Mouse (Mus musculus) myocyte (in vitro differentiated cells): ENCODE data around the gene Nos1ap. TPM values are rescaled to one million over a fixed set of nuclear protein-coding genes. Genes with fewer than 3 reads are reported as not detected.

Source experiments
- H3K27me3 ChIP-seq: one replicate; pipeline ENCODE4 v1.6.1; 2011; ENCODE audit not compliant: control insufficient read depth, insufficient read depth, insufficient read length
- H3K36me3 ChIP-seq: one replicate; pipeline ENCODE4 v1.6.1; 2011; ENCODE audit not compliant: control insufficient read depth, insufficient read depth
- H3K4me2 ChIP-seq: one replicate; pipeline ENCODE4 v1.6.1; 2011; ENCODE audit warnings: low read depth, control low read depth
- H3K4me3 ChIP-seq: one replicate; pipeline ENCODE4 v1.5.1; 2011; ENCODE audit warnings: mild to moderate bottlenecking, control low read depth, moderate library complexity
- H3K79me2 ChIP-seq: one replicate; pipeline ENCODE4 v1.6.1; 2011; ENCODE audit not compliant: control insufficient read depth, insufficient read depth
- H3ac ChIP-seq: one replicate; pipeline ENCODE4 v1.6.1; 2011; ENCODE audit not compliant: control insufficient read depth, insufficient read length
- CEBPB ChIP-seq: IDR thresholded peaks from 2 replicates; pipeline ENCODE4 v1.6.1; 2011; ENCODE audit warnings: mild to moderate bottlenecking, moderate library complexity; ENCODE audit not compliant: poor library complexity, insufficient read depth, severe bottlenecking
- E2F4 ChIP-seq: IDR thresholded peaks from one replicate; pipeline ENCODE4 v1.6.1; 2011; ENCODE audit warnings: mild to moderate bottlenecking, control low read depth, moderate library complexity; ENCODE audit not compliant: insufficient read depth
- MAX ChIP-seq: IDR thresholded peaks from one replicate; pipeline ENCODE4 v1.6.1; 2011; ENCODE audit warnings: low read depth, mild to moderate bottlenecking, control low read depth
- MYOD1 ChIP-seq, 3 experiments: IDR thresholded peaks; one replicate each; pipeline ENCODE4 v1.6.1; 2011; ENCODE audit warnings: control low read depth in 2 of 3, low read depth in 2 of 3, mild to moderate bottlenecking in 2 of 3, moderate library complexity in 1 of 3; ENCODE audit not compliant: insufficient read length in 2 of 3, control insufficient read depth in 1 of 3
- MYOG ChIP-seq, 3 experiments: IDR thresholded peaks; one replicate each; pipeline ENCODE4 v1.6.1; 2011; ENCODE audit warnings: control low read depth in 2 of 3, low read depth in 2 of 3, mild to moderate bottlenecking in 2 of 3; ENCODE audit not compliant: insufficient read length in 2 of 3, control insufficient read depth in 1 of 3, insufficient read depth in 1 of 3
- POLR2A ChIP-seq: IDR thresholded peaks from one replicate; pipeline ENCODE4 v1.6.1; 2011; ENCODE audit warnings: low read depth, mild to moderate bottlenecking, control low read depth, moderate library complexity; ENCODE audit not compliant: insufficient read length
- POLR2AphosphoS2 ChIP-seq: IDR thresholded peaks from one replicate; pipeline ENCODE4 v1.6.1; 2011; ENCODE audit warnings: low read depth, control low read depth; ENCODE audit not compliant: insufficient read length
- REST ChIP-seq: IDR thresholded peaks from one replicate; pipeline ENCODE4 v1.6.1; 2011; ENCODE audit warnings: mild to moderate bottlenecking, control low read depth, moderate library complexity; ENCODE audit not compliant: insufficient read depth, insufficient read length
- SRF ChIP-seq: IDR thresholded peaks from one replicate; pipeline ENCODE4 v1.6.1; 2011; ENCODE audit warnings: low read depth; ENCODE audit not compliant: control insufficient read depth, insufficient read length
- TCF12 ChIP-seq: IDR thresholded peaks from one replicate; pipeline ENCODE4 v1.6.1; 2011; ENCODE audit warnings: mild to moderate bottlenecking, control low read depth; ENCODE audit not compliant: poor library complexity, insufficient read depth, severe bottlenecking
- TCF3 ChIP-seq: IDR thresholded peaks from one replicate; pipeline ENCODE4 v1.6.1; 2011; ENCODE audit warnings: low read depth, control low read depth; ENCODE audit not compliant: insufficient read length
- USF1 ChIP-seq: IDR thresholded peaks from one replicate; pipeline ENCODE4 v1.6.1; 2011; ENCODE audit warnings: low read depth, mild to moderate bottlenecking, control low read depth, moderate library complexity
- polyA plus RNA-seq: library from polyadenylated mRNA; unstranded; fragments of >200 nt; fragmentation: generic; extraction: Trizol; gene quantifications from one replicate; pipeline ENCODE4 v1.2.1, GENCODE M21; 2012; ENCODE audit warnings: missing spikeins

The Nos1ap gene
- polyA plus RNA-seq, 1 experiment: 0.14 TPM

DNA sequence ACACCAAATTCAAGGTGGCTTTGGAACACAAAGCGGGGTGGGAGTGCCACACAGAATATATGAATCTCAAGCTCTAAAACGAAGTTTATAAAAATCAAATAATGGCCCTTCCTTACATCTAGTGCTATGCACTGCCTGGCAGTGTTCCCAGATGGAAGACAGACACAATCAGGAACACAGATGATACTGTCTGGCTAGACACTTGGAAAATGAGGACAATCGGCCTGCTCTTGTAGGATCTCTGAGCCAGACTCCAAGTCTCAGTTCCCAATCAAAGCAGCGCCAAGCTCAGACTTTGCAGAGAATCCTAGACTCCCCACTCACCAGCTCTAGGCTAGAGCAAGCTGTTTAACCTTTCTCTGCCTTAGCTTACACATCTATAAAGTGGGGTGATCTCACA is 85.3 kb downstream of the Nos1ap start:
- no peak overlapping the region for H3K4me3 ChIP-seq
- H3K4me2 ChIP-seq: no peak overlapping the region
- no peaks in the 10 kb centered on the region for H3K79me2 ChIP-seq
- TF ChIP-seq POLR2A (no peak), USF1 (no peak), MYOG (IDR thresholded peaks at IDR 0.05; ENCODE audit: control insufficient read depth in 1 of 3, insufficient read depth in 1 of 3, insufficient read length in 2 of 3, low read depth in 2 of 3) (no peak), TCF12 (no peak), SRF (no peak), CEBPB (no peak)
- H3ac ChIP-seq: no peak overlapping the region
- H3K36me3 ChIP-seq: no peaks in the 10 kb centered on the region
- H3K27me3 ChIP-seq: peaks cover 5% of the 10 kb centered on the region

DNA sequence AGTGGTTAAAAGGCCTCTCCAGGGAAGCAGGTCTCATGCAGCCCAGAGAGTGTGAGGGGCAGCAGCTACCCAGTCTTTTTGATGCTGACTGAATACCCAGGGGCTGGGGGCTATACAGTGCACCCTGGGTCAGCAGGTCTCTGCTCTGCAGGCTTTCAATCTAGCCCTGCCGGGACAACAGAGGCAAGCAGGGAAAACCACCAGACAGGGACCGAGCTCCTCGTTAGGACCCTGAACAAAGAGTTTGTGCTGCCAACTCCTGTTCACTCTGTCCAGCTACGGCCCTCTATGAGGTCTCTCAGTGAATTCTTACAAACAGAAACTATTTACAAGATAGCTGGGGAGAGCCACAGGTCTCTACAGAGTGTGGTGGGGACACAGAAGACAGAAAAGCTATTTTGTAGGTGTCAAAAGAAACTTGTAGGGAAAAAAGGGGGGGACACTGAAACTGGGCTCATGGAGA is 86.4 kb downstream of the Nos1ap start:
- no peak for TF ChIP-seq MYOD1 (IDR thresholded peaks at IDR 0.05; ENCODE audit: control insufficient read depth in 1 of 3, insufficient read length in 2 of 3, low read depth in 2 of 3)
- no peak for TF ChIP-seq POLR2A
- TF ChIP-seq SRF: no peak
- TF ChIP-seq POLR2AphosphoS2: no peak
- no peak for TF ChIP-seq MAX
- no peak for TF ChIP-seq MYOG (IDR thresholded peaks at IDR 0.05; ENCODE audit: control insufficient read depth in 1 of 3, insufficient read depth in 1 of 3, insufficient read length in 2 of 3, low read depth in 2 of 3)
- no peak for TF ChIP-seq USF1
- no peak for TF ChIP-seq E2F4
- TF ChIP-seq CEBPB: no peak
- TF ChIP-seq REST: no peak
- H3K27me3 ChIP-seq: peaks cover 5% of the 10 kb centered on the region
- H3K79me2 ChIP-seq: no peaks in the 10 kb centered on the region
- no peak overlapping the region for H3ac ChIP-seq
- H3K4me3 ChIP-seq: no peak overlapping the region
- H3K36me3 ChIP-seq: no peaks in the 10 kb centered on the region
- H3K4me2 ChIP-seq: no peak overlapping the region

DNA sequence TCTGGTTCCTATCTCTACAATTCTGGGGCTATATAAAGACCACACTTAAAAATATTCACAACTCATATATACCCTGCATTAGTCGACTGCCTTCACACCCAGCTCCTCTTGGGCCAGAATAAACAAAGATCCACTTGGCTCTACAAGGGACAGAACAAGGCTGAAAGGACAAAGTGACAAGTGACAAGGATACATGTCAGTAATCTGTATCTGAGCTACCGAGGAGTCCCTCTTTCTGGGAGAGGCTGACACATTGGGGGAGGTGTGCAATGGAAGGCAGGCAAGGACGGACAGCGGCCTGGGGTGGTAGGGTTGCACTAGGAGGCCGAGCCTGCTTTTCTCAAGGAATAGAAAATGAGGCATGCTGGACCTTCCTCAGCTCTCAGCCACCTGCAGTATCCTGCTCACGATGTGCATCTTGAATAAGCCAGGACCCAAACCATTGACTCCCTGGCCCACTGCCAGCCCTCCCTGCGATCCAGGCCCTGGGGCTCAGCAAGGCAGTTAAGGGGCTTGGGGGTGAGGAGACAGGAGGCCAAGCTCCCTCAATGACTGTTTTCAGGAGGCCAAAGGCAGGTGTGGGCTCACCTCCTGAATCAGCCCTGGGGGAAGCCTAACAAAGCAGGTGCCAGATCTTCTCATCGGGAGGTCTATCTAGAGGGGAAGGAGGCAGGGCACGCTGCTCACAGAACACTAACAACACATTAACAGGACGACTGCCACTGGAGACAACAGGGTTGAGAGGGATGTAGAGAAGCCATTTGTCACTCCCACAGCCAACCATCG is 87.0 kb downstream of the Nos1ap start:
- Histone ChIP-seq H3K36me3 (no peaks in the 10 kb centered on the region), H3ac (no peak overlapping the region), H3K27me3 (peaks cover 5% of the 10 kb centered on the region), H3K4me2 (no peak overlapping the region), H3K4me3 (no peak overlapping the region), H3K79me2 (no peaks in the 10 kb centered on the region)
- TF ChIP-seq TCF3 (no peak), MYOG (IDR thresholded peaks at IDR 0.05; ENCODE audit: control insufficient read depth in 1 of 3, insufficient read depth in 1 of 3, insufficient read length in 2 of 3, low read depth in 2 of 3) (no peak), USF1 (no peak), E2F4 (no peak), CEBPB (no peak), POLR2A (no peak), MAX (no peak), REST (no peak), MYOD1 (IDR thresholded peaks at IDR 0.05; ENCODE audit: control insufficient read depth in 1 of 3, insufficient read length in 2 of 3, low read depth in 2 of 3) (no peak), SRF (no peak), TCF12 (no peak)

DNA sequence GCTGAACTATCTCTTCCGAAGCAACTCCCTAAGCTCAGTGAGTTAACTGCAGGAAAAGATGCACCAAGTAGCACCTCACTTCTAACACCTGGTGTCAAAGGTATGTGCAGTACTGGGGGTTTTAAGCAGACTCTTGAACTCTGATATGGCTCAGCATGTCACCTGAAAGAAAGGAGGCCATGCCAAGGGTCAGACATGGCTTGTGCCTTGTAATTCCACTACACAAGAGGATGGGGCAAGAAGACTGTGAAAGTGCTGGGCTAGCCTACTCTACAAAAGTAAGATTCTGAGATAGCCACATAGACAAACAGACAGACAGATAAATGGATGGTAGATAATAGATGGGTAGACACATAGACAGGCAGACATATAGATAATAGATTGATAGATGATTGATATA is 87.7 kb downstream of the Nos1ap start:
- Histone ChIP-seq H3K4me3 (no peak overlapping the region), H3K79me2 (no peaks in the 10 kb centered on the region), H3K36me3 (no peaks in the 10 kb centered on the region), H3K27me3 (peaks cover 5% of the 10 kb centered on the region), H3ac (no peak overlapping the region), H3K4me2 (no peak overlapping the region)
- TF ChIP-seq POLR2AphosphoS2 (no peak), E2F4 (no peak), MYOD1 (IDR thresholded peaks at IDR 0.05; ENCODE audit: control insufficient read depth in 1 of 3, insufficient read length in 2 of 3, low read depth in 2 of 3) (no peak), CEBPB (no peak), MYOG (IDR thresholded peaks at IDR 0.05; ENCODE audit: control insufficient read depth in 1 of 3, insufficient read depth in 1 of 3, insufficient read length in 2 of 3, low read depth in 2 of 3) (no peak)

DNA sequence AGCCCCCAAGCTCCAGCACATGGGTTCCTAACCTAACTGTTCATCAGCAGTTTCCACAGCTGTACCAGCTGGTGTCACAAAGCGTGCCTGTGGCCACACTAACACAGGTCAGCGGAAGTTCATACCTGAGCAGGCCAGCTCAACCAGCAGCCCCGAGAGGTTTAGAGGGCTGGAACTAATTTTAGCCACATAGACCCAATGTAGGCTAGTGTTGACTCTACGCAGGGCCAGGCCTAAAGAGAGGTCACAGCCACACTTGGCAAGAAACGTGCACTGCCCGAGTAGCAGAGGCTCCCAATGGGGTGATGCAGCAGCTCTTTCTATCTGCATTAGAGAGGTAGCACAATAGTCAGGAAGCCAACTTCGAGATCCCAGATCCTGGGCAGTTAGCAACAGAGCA is 88.1 kb downstream of the Nos1ap start:
- TF ChIP-seq REST (no peak), E2F4 (no peak)
- Histone ChIP-seq H3K79me2 (no peaks in the 10 kb centered on the region), H3K27me3 (peaks cover 5% of the 10 kb centered on the region), H3K36me3 (no peaks in the 10 kb centered on the region), H3K4me2 (no peak overlapping the region), H3ac (no peak overlapping the region), H3K4me3 (no peak overlapping the region)
